Mouse (Mus musculus) frontal cortex, postnatal 25 days (tissue): Measurements from ENCODE around the gene 9230102O04Rik.

Experiments
- DNase-seq, 2 experiments: peaks; one replicate each; pipeline ENCODE4 v3.0.0; 2022; ENCODE audit warnings: low spot score in 2 of 2

Gene 9230102O04Rik

GRCm38 (mm10) chr2:9885217-9885770, 4.0 kb downstream of the 9230102O04Rik start:
- no peak for DNase-seq

- DNase-seq = no peak
Measured at GRCm38 (mm10) chr2:9884533-9885216, 4.7 kb downstream of the 9230102O04Rik start.

GRCm38 (mm10) chr2:9883803-9884532, 5.4 kb downstream of the 9230102O04Rik start:
- DNase-seq = no peak

- DNase-seq = no peak
Measured at GRCm38 (mm10) chr2:9882926-9883802, 6.2 kb downstream of the 9230102O04Rik start.

GRCm38 (mm10) chr2:9882371-9882925, 6.9 kb downstream of the 9230102O04Rik start:
- DNase-seq = no peak

GRCm38 (mm10) chr2:9881611-9882023, 7.7 kb downstream of the 9230102O04Rik start:
- no peak for DNase-seq

- no peak for DNase-seq
Measured at GRCm38 (mm10) chr2:9881051-9881591, 8.2 kb downstream of the 9230102O04Rik start, which contains the start of gene 4930412O13Rik. 4930412O13Rik (plus strand) TSS chr2:9881252.

- DNase-seq = no peak
Measured at GRCm38 (mm10) chr2:9880271-9880670, 9.1 kb downstream of the 9230102O04Rik start.

GRCm38 (mm10) chr2:9879493-9879892, 9.8 kb downstream of the 9230102O04Rik start:
- peak in 1 of 2 experiments; percentile 45 for DNase-seq

- no peak for DNase-seq
Measured at GRCm38 (mm10) chr2:9879092-9879491, 10.2 kb downstream of the 9230102O04Rik start.

GRCm38 (mm10) chr2:9878564-9879081, 10.7 kb downstream of the 9230102O04Rik start:
- no peak for DNase-seq

GRCm38 (mm10) chr2:9877966-9878563, 11.3 kb downstream of the 9230102O04Rik start:
- DNase-seq = no peak

- no peak for DNase-seq
Measured at GRCm38 (mm10) chr2:9877326-9877690, 12.0 kb downstream of the 9230102O04Rik start.

GRCm38 (mm10) chr2:9876621-9877325, 12.6 kb downstream of the 9230102O04Rik start:
- DNase-seq = no peak

GRCm38 (mm10) chr2:9875676-9876357, 13.5 kb downstream of the 9230102O04Rik start:
- DNase-seq = no peak

GRCm38 (mm10) chr2:9875220-9875619, 14.1 kb downstream of the 9230102O04Rik start:
- DNase-seq = no peak

GRCm38 (mm10) chr2:9874467-9875219, 14.7 kb downstream of the 9230102O04Rik start:
- DNase-seq = no peak

- no peak for DNase-seq
Measured at GRCm38 (mm10) chr2:9873757-9874156, 15.6 kb downstream of the 9230102O04Rik start.

GRCm38 (mm10) chr2:9872682-9873081, 16.7 kb downstream of the 9230102O04Rik start:
- no peak for DNase-seq
